Mouse (Mus musculus) CD4-positive, CD25-positive, alpha-beta regulatory T cell, adult 2 months (primary cell): ENCODE data around the gene Gtpbp3.

Source experiments
- DNase-seq: peaks from one replicate; pipeline ENCODE4 v3.0.0-alpha.2; 2012; ENCODE audit warnings: low read depth, low spot score

The Gtpbp3 gene

GRCm38 (mm10) chr8:71487691-71488445, at the start of gene Gtpbp3:
Gene Gtpbp3, plus strand, starts transcription at chr8:71488103.
- DNase-seq: peak; percentile 82

- peak; percentile 85 for DNase-seq
Measured at GRCm38 (mm10) chr8:71441404-71441803, 46.5 kb upstream of the Gtpbp3 start.

- no peak for DNase-seq
Measured at GRCm38 (mm10) chr8:71445096-71445495, 42.8 kb upstream of the Gtpbp3 start.

- DNase-seq: no peak
Measured at GRCm38 (mm10) chr8:71451337-71451736, 36.6 kb upstream of the Gtpbp3 start.

- DNase-seq: no peak
Measured at GRCm38 (mm10) chr8:71451777-71452176, 36.1 kb upstream of the Gtpbp3 start.

- DNase-seq: no peak
Measured at GRCm38 (mm10) chr8:71452669-71453068, 35.2 kb upstream of the Gtpbp3 start.

- no peak for DNase-seq
Measured at GRCm38 (mm10) chr8:71454668-71455067, 33.2 kb upstream of the Gtpbp3 start.

GRCm38 (mm10) chr8:71456906-71457305, 31.0 kb upstream of the Gtpbp3 start:
- DNase-seq: no peak

GRCm38 (mm10) chr8:71457659-71458270, 30.1 kb upstream of the Gtpbp3 start:
- no peak for DNase-seq

- DNase-seq: no peak
Measured at GRCm38 (mm10) chr8:71460716-71461115, 27.2 kb upstream of the Gtpbp3 start.

- no peak for DNase-seq
Measured at GRCm38 (mm10) chr8:71461152-71461840, 26.6 kb upstream of the Gtpbp3 start.

GRCm38 (mm10) chr8:71462191-71462590, 25.7 kb upstream of the Gtpbp3 start:
- no peak for DNase-seq

GRCm38 (mm10) chr8:71462786-71463185, 25.1 kb upstream of the Gtpbp3 start:
- peak; percentile 95 for DNase-seq

- DNase-seq: peak; percentile 96
Measured at GRCm38 (mm10) chr8:71463188-71464033, 24.5 kb upstream of the Gtpbp3 start, which contains the start of gene Abhd8. Gene Abhd8, minus strand, starts transcription at chr8:71463655.

GRCm38 (mm10) chr8:71464513-71465500, 23.1 kb upstream of the Gtpbp3 start, which contains the start of gene Mrpl34:
Gene Mrpl34, plus strand, starts transcription at chr8:71464959.
- peak; percentile 99 for DNase-seq

GRCm38 (mm10) chr8:71465733-71466132, 22.2 kb upstream of the Gtpbp3 start:
- no peak for DNase-seq

GRCm38 (mm10) chr8:71466198-71466597, 21.7 kb upstream of the Gtpbp3 start:
- DNase-seq: no peak

- no peak for DNase-seq
Measured at GRCm38 (mm10) chr8:71467201-71467600, 20.7 kb upstream of the Gtpbp3 start.

GRCm38 (mm10) chr8:71468001-71468400, 19.9 kb upstream of the Gtpbp3 start:
- DNase-seq: no peak

- peak; percentile 99 for DNase-seq
Measured at GRCm38 (mm10) chr8:71468916-71469315, 19.0 kb upstream of the Gtpbp3 start, which contains the start of gene Dda1. Gene Dda1, plus strand, starts transcription at chr8:71469199.
